Mouse (Mus musculus) right cerebral cortex, postnatal 14 days (tissue): ENCODE data around the gene Tbc1d2.
"Not testable (repeated sequence)": the region's sequence is repeated elsewhere in the genome, so short reads cannot be mapped to it uniquely, and the experiment has no call there.

ENCODE experiments used
- DNase-seq: peaks from one replicate; pipeline ENCODE4 v3.0.0; 2022

Gene Tbc1d2

GRCm38 (mm10) chr4:46639866-46640265 lies 10.1 kb downstream of the Tbc1d2 start:
- no peak for DNase-seq

DNA sequence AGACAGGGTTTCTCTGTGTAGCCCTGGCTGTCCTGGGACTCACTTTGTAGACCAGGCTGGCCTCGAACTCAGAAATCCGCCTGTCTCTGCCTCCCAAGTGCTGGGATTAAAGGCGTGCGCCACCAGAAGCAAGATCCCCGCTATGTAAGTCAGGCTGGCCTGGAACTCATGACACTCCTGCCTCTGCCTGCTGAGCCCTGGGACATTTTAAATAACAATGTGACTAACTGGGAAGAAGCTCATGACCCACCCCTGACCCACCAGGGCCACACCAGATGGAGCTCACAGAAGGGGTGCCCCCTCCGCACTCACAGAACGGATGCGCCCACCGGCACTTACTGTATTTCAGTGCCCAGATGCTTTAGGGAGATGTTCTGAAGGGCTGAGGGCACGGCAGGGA lies 12.8 kb downstream of the Tbc1d2 start:
- not testable (repeated sequence) for DNase-seq

DNA sequence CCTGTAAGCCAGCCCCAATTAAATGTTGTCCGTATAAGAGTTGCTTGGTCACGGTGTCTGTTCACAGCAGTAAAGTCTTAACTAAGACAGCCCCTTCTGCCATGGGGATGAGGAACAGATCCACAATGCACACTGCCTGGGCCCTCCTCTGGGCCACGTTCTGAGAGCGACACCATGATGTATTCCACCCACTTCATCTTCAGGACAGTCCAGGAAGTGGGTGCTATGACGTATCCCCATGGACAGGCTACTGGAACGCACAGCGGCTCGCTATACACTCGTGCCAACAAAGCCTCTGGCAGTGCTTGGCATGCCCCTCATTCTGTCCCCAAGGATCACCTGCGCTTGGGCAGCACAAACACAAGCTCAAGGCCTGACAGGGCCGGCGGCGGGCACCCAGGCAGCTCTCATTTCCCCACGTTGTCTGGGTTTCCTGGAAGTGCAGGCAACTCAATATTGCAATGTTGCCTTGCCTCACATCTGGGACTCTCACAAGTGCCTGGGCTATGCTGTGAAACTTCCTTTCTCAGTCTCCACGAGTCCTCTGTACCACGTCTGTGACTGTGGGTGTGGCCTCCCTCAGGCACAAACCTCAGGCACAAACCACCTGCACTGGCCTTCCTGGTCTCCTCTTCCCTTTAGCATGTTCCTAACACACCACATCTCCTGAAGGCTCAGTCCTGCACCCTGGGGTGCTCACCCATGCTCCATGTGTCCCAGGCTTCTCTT lies 14.1 kb downstream of the Tbc1d2 start:
- no peak for DNase-seq

GRCm38 (mm10) chr4:46634881-46635280 lies 15.1 kb downstream of the Tbc1d2 start:
- DNase-seq: no peak

GRCm38 (mm10) chr4:46633565-46633964 lies 16.4 kb downstream of the Tbc1d2 start:
- not testable (repeated sequence) for DNase-seq

- DNase-seq: no peak
Measured at GRCm38 (mm10) chr4:46632465-46632864, 17.5 kb downstream of the Tbc1d2 start.

GRCm38 (mm10) chr4:46630390-46630789 lies 19.6 kb downstream of the Tbc1d2 start:
- DNase-seq: no peak

DNA sequence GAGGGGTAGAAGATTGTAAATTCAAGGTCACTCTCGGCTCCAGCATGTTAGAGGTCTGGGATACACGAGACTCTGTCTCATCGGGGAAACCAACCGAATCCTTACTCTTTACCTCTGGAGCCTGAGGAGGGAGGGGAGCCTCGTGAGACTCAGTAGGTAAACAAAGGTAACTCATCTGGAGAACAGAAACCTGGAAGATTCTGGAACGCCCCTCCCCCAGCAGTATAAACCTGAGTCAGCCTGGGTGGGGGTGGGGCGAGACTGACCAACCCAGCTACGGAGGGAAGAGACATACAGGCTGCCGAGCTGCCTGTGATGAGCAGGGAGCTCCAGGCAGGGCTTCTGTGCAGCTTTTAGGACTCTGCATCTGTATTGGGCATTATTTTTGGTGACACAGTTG lies 21.1 kb downstream of the Tbc1d2 start:
- DNase-seq: no peak

- no peak for DNase-seq
Measured at GRCm38 (mm10) chr4:46628081-46628480, 21.9 kb downstream of the Tbc1d2 start.

GRCm38 (mm10) chr4:46625101-46625500 lies 24.9 kb downstream of the Tbc1d2 start:
- DNase-seq: no peak

- DNase-seq: no peak
Measured at GRCm38 (mm10) chr4:46623007-46623406, 27.0 kb downstream of the Tbc1d2 start.

GRCm38 (mm10) chr4:46620946-46621345 lies 29.1 kb downstream of the Tbc1d2 start:
- DNase-seq: no peak

- DNase-seq: no peak
Measured at GRCm38 (mm10) chr4:46620330-46620729, 29.7 kb downstream of the Tbc1d2 start.

DNA sequence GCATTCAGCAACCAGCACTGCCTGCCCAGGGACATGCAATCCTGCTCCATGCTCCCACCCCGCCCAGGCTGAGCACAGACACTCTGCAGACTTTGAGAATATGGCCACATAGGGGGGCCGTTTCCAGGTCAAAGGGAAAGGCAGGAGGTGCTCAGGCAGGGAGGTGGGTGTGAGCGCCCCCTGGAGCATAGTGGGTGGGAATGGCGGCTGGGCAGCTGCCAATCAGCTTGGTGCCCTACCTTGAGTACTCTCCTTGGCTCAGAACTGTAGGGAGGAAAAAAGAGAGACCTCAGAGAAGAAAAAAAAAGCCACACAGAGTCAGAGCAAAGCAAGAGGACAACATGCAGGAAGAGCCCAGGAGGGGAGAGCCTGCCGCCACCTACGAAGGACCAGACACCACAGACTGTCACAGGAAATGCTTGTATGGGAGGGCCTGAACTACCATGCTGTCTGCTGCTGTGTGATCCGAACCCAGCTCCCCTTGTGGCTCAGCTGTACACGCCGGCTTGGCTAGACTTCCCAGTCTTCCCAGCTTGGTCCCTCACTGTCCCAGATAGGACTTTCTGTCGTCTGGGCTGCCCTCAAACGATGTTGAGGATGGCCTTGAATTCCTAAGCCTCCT lies 31.7 kb downstream of the Tbc1d2 start:
- DNase-seq: no peak

DNA sequence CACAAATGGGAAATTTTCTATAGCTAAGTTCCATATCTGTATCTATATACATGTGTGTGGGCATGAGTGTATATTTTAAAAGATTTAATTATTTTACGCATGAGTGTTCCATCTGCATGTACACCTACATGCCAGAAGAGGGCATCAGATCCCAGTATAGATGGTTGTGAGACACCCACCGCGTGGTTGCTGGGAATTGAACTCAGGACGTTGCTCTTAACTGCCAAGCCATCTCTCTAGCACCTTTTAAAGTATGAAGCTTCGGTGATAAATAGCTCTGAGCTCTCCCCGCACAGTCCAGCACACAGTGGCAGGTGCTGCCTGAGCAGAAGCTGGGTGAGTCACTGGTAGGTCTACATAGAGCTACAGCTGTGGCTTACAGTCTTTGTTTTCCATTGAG lies 32.6 kb downstream of the Tbc1d2 start:
- no peak for DNase-seq

DNA sequence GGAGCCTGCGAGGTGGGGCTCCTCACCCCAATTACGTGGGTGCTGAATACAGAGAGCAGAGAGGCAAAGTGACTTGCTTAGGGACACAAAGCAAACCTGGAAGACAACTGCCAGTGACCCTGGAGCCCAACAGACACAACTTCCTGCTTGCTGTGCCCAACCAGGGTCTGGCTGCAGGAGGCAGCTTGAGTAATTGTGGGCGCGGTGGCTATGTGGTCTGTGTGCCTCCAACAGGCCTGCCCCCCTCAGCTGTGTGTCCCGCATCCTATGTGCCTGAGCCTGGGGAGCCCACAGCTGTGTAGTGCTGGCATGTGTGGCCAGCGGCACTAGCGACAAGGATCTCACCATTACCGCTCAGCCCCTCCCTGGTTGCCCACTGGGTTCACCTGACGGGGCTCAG lies 35.4 kb downstream of the Tbc1d2 start:
- DNase-seq: no peak

DNA sequence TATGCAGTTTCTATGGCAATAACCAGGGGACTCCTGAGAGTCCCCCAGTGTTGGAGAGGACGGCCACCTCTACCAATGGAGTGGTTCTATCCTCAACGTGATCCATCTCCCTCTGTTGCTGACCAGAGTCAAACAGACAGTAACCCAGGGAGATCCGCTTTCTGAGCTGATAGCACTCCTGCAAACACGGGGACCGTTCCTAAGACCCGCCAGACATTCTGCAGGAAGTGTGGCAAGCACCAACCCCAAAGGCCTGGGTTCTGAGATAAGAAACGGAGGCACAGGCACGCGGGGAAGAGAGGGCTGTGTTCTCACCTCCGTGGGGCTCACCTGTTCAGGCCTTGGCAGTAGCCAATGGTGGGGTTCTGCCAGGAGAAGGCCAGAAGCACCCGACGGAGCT lies 36.4 kb downstream of the Tbc1d2 start:
- no peak for DNase-seq

GRCm38 (mm10) chr4:46611181-46611580 lies 38.8 kb downstream of the Tbc1d2 start:
- peak; percentile 82 for DNase-seq

GRCm38 (mm10) chr4:46607601-46608000 lies 42.4 kb downstream of the Tbc1d2 start:
- no peak for DNase-seq

DNA sequence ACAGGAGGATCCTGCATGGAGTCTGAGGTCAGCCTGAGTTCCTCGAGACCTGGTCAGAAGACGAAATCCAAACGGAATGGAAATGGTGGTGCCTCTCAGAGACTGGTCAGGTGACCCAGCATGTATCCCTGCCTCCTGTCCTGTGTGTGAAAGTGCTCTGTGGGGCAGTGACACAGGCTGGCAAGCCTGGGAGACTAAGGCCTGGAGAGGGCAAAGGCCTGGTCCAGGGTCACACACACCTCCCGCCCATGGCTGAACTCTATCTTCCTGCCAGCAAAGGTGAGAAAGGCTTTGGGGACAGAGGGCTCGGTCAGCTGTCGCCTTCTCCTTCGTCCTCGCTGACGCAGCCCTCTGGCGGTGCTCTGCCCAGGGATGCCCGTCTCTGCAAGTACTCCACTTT lies 44.6 kb downstream of the Tbc1d2 start:
- DNase-seq: no peak

GRCm38 (mm10) chr4:46602704-46603103 lies 47.3 kb downstream of the Tbc1d2 start:
- peak; percentile 7 for DNase-seq

DNA sequence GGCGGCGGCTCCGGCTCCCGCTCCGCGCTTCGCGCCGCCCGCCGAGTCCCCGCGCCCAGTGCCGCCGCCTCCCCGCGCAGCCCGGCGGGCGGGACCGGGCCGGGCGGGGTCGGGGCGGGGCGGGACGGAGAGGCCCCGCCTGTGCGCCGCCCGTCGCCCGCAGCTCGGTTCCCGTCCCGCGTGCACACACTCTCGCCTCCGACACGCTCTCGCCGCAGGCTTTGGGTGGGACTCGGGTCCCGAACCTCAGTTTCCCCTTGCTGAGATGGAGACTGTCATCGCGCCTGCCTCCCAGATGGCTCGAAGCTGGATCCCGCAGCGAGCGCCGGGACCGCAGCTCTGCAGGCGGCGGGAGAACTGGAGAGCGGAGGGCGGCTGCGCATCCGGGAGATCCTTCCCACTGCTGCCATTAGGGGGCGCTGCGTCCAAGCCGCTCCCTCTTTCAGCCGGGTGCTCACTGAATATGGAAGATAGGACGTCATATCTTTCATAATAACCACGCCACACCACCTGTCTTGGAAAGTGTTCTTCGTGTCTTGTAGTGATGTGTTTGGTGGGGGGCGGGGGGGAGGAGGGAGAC lies 48.1 kb downstream of the Tbc1d2 start, which contains the start of gene Coro2a:
Gene Coro2a, minus strand, starts transcription at position 359 of the 580 bp plus-strand sequence.
- peak; percentile 87 for DNase-seq

GRCm38 (mm10) chr4:46601258-46601843 lies 48.7 kb downstream of the Tbc1d2 start:
- peak; percentile 44 for DNase-seq
